Mouse (Mus musculus) bone marrow, adult 2 months (tissue): Measurements from ENCODE around the gene Sh3bp5. TPM values are rescaled to one million over a fixed set of nuclear protein-coding genes. Genes with fewer than 3 reads are reported as not detected.
A peak's percentile ranks its signal among the peaks of the same experiment; 100 is the strongest.

Experiments
- H3K27ac ChIP-seq: fragments of 200-500 bp; 2 replicates; pipeline ENCODE4 v1.5.1; 2012; ENCODE audit warnings: low read depth, mild to moderate bottlenecking, control low read depth, inconsistent platforms, low read length; ENCODE audit not compliant: control insufficient read depth, poor library complexity, insufficient read depth
- H3K4me1 ChIP-seq: fragments of 200-500 bp; 2 replicates; pipeline ENCODE4 v1.6.1; 2011; ENCODE audit warnings: low read length; ENCODE audit not compliant: control insufficient read depth, insufficient read depth
- H3K4me3 ChIP-seq: fragments of 200-500 bp; replicated peaks from 2 replicates; pipeline ENCODE3; 2011; ENCODE audit warnings: mild to moderate bottlenecking, low read depth, low read length, control low read depth; ENCODE audit not compliant: control insufficient read depth
- CTCF ChIP-seq: fragments of 200-500 bp; IDR thresholded peaks from 2 replicates; pipeline ENCODE4 v1.5.1; 2011; ENCODE audit warnings: low read length, control low read depth; ENCODE audit not compliant: control insufficient read depth, insufficient read depth
- POLR2A ChIP-seq: fragments of 200-500 bp; IDR thresholded peaks from 2 replicates; pipeline ENCODE4 v1.6.1; 2011; ENCODE audit warnings: low read depth, mild to moderate bottlenecking, control low read depth, low read length, borderline replicate concordance; ENCODE audit not compliant: control insufficient read depth
- WGBS: fragments of 180-500 bp; shearing (Covaris S2); methylation state at CpG from one replicate; pipeline ENCODE4 v1.1.7; 2018; 5-methylcytosine and 5-hydroxymethylcytosine counted together
- polyA plus RNA-seq: library from polyadenylated mRNA; stranded (reverse); fragments of >200 nt; gene quantifications from 2 replicates; pipeline ENCODE4 v1.2.4, GENCODE M21; 2011; ENCODE audit warnings: low replicate concordance; ENCODE audit not compliant: missing spikeins, insufficient read depth, insufficient read length

The Sh3bp5 gene
- polyA plus RNA-seq, 1 experiment, result 24.0 TPM

GRCm38 (mm10) chr14:31337406-31337805 lies 98.5 kb downstream of the Sh3bp5 start:
- WGBS, result 1% methylated on average over 7 of the region's 7 CpGs
- no peak for TF ChIP-seq POLR2A
- no peak for TF ChIP-seq CTCF
- Histone ChIP-seq H3K4me1 (no peaks in the 10 kb centered on the region; the same call in 1 of the 2 replicates), H3K4me3 (peak overlapping the region; percentile 92), H3K27ac (no peak overlapping the region)

- WGBS, result under 1% methylated on average over 78 of the region's 78 CpGs
Observed at GRCm38 (mm10) chr14:31336369-31337155, 99.3 kb downstream of the Sh3bp5 start, which contains the start of gene Capn7. Capn7 (plus strand) TSS chr14:31336638.

GRCm38 (mm10) chr14:31335765-31336164 lies 100.1 kb downstream of the Sh3bp5 start:
- no peak for TF ChIP-seq CTCF
- no peak for TF ChIP-seq POLR2A
- H3K4me3 ChIP-seq, result no peak overlapping the region

More at GRCm38 (mm10) chr14:31336369-31337155, 99.3 kb downstream of the Sh3bp5 start, which contains the start of gene Capn7:
- Histone ChIP-seq H3K4me3 (peak within 1 kb of the TSS; percentile 92), H3K4me1 (no peaks in the 10 kb centered on the region; the same call in 1 of the 2 replicates), H3K27ac (peak within 1 kb of the TSS; percentile 94)
- TF ChIP-seq POLR2A, result no peak; the same call in none of the 2 replicates
- TF ChIP-seq CTCF, result peak; percentile 30; the same call in 1 of the 2 replicates

GRCm38 (mm10) chr14:31330957-31331356 lies 104.9 kb downstream of the Sh3bp5 start:
- TF ChIP-seq POLR2A, result no peak
- TF ChIP-seq CTCF, result no peak
- WGBS, result 59% methylated on average over 4 of the region's 4 CpGs
- H3K27ac ChIP-seq, result no peak overlapping the region
- H3K4me3 ChIP-seq, result no peak overlapping the region
- no peaks in the 10 kb centered on the region for H3K4me1 ChIP-seq

More at GRCm38 (mm10) chr14:31335765-31336164, 100.1 kb downstream of the Sh3bp5 start:
- Histone ChIP-seq H3K4me1 (no peaks in the 10 kb centered on the region; the same call in 1 of the 2 replicates), H3K27ac (no peak overlapping the region)
- 46% methylated on average over 3 of the region's 3 CpGs for WGBS

GRCm38 (mm10) chr14:31329741-31330140 lies 106.1 kb downstream of the Sh3bp5 start:
- Histone ChIP-seq H3K4me1 (no peaks in the 10 kb centered on the region), H3K27ac (no peak overlapping the region), H3K4me3 (no peak overlapping the region)
- TF ChIP-seq POLR2A (no peak), CTCF (no peak)
- 55% methylated on average over 2 of the region's 2 CpGs for WGBS

- Histone ChIP-seq H3K4me3 (no peak overlapping the region), H3K27ac (no peak overlapping the region), H3K4me1 (peaks cover 3% of the 10 kb centered on the region; the same call in 1 of the 2 replicates)
- TF ChIP-seq CTCF (no peak), POLR2A (no peak)
- WGBS, result 63% methylated on average over 4 of the region's 4 CpGs
Observed at GRCm38 (mm10) chr14:31327681-31328080, 108.2 kb downstream of the Sh3bp5 start.

GRCm38 (mm10) chr14:31327196-31327595 lies 108.7 kb downstream of the Sh3bp5 start:
- WGBS, result 84% methylated on average over 1 of the region's 1 CpGs
- TF ChIP-seq POLR2A, result no peak
- TF ChIP-seq CTCF, result no peak
- H3K27ac ChIP-seq, result no peak overlapping the region
- peaks cover 4% of the 10 kb centered on the region; the same call in 1 of the 2 replicates for H3K4me1 ChIP-seq
- H3K4me3 ChIP-seq, result no peak overlapping the region

- WGBS, result 87% methylated on average over 7 of the region's 7 CpGs
- Histone ChIP-seq H3K27ac (no peak overlapping the region), H3K4me1 (peaks cover 4% of the 10 kb centered on the region; the same call in 1 of the 2 replicates), H3K4me3 (no peak overlapping the region)
- no peak for TF ChIP-seq POLR2A
- no peak for TF ChIP-seq CTCF
Observed at GRCm38 (mm10) chr14:31326770-31327169, 109.1 kb downstream of the Sh3bp5 start.
